Mouse (Mus musculus) left cerebral cortex, postnatal 10 days (tissue): ENCODE measurements around the gene Ccdc167. TPM values are rescaled to one million over a fixed set of nuclear protein-coding genes. Genes with fewer than 3 reads are reported as not detected.

ENCODE experiments used
- DNase-seq, 2 experiments: peaks; one replicate each; pipeline ENCODE4 v3.0.0; 2021 to 2022; ENCODE audit warnings: low spot score in 2 of 2, mixed read lengths in 1 of 2; ENCODE audit errors: extremely low spot score in 1 of 2
- intact Hi-C: fragments of 180-260 bp; cut with DNase I; formaldehyde crosslinking; loops from one replicate; pipeline ENCODE4 v1.15.1; 2025
- total RNA-seq, 2 experiments: library from RNA; stranded (reverse); gene quantifications; 2 replicates each; pipeline ENCODE4 v1.2.3; 2021

The Ccdc167 gene
- total RNA-seq, 2 experiments from 2014 or later = 11.9 to 12.8 TPM

GRCm38 (mm10) chr17:29660762-29661391 is 56.0 kb downstream of the Ccdc167 start:
- no peak for DNase-seq
- intact Hi-C loops = no loop called here

- DNase-seq = peak; percentile 90 to 97
- intact Hi-C loops = no loop called here
Measured at GRCm38 (mm10) chr17:29660076-29660761, 56.6 kb downstream of the Ccdc167 start, which contains the start of gene Cmtr1. Gene Cmtr1, plus strand, starts transcription at chr17:29660595.

- intact Hi-C loops = no loop called here
- no peak for DNase-seq
Measured at GRCm38 (mm10) chr17:29658249-29658648, 58.6 kb downstream of the Ccdc167 start.

- DNase-seq = no peak
- intact Hi-C loops = no loop called here
Measured at GRCm38 (mm10) chr17:29642219-29642618, 74.6 kb downstream of the Ccdc167 start.

GRCm38 (mm10) chr17:29640971-29641370 is 75.9 kb downstream of the Ccdc167 start:
- intact Hi-C loops = no loop called here
- DNase-seq = no peak

- intact Hi-C loops = loop anchor here (10.0 kb wide), 1 partner anchor 247 kb away; no protein-coding TSS in a partner anchor
- DNase-seq = no peak
Measured at GRCm38 (mm10) chr17:29637895-29638294, 78.9 kb downstream of the Ccdc167 start.

GRCm38 (mm10) chr17:29637377-29637776 is 79.5 kb downstream of the Ccdc167 start:
- no peak for DNase-seq
- intact Hi-C loops = loop anchor here (10.0 kb wide), 1 partner anchor 247 kb away; no protein-coding TSS in a partner anchor

Other genes starting within 250 kb of the Ccdc167 start
- gene Pim1, start 226.3 kb downstream of the Ccdc167 start, total RNA-seq = 1 to 10 TPM; 3.7 to 5.2 TPM
- gene Gm17657, start 167.4 kb downstream of the Ccdc167 start, total RNA-seq = not detected
- 10 to 100 TPM; 47.1 to 48.1 TPM for gene Tbc1d22b, start 167.3 kb downstream of the Ccdc167 start, total RNA-seq
- not detected for gene Tmem217, start 164.7 kb downstream of the Ccdc167 start, total RNA-seq
- gene Rnf8, start 102.3 kb downstream of the Ccdc167 start, total RNA-seq = 10 to 100 TPM; 44.0 to 47.8 TPM
- gene Gm28043, start 102.2 kb downstream of the Ccdc167 start, total RNA-seq = 1 to 10 TPM; 3.8 to 4.2 TPM
- 100 to 1,000 TPM in 1 of 2 experiments, 10 to 100 TPM in 1; 85.1 to 104 TPM for gene Cmtr1, start 56.4 kb downstream of the Ccdc167 start, total RNA-seq